Mouse (Mus musculus): Measurements from ENCODE around the gene Card19.

GRCm38 (mm10) chr13:49187288-49188218 is 28.3 kb downstream of the Card19 start, which contains the start of gene Ninj1:
- TF ChIP-seq ZC3H11A (IDR thresholded peaks at IDR 0.05; ENCODE audit: borderline replicate concordance, low read depth, low read length) (no peak), MAFK (IDR thresholded peaks at IDR 0.05; ENCODE audit: insufficient read depth, low read depth, low read length) (no peak), ZNF384 (IDR thresholded peaks at IDR 0.05; ENCODE audit: low read depth, low read length) (no peak), CHD2 (IDR thresholded peaks at IDR 0.05; ENCODE audit: low read depth, low read length) (no peak), HCFC1 (IDR thresholded peaks at IDR 0.05; ENCODE audit: borderline replicate concordance, insufficient read depth, low read length) (no peak; the same call in 1 of the 2 replicates)

All from ES-E14 (cell line).